Mouse (Mus musculus): ENCODE data around the gene Ndufa9.

- TF ChIP-seq POLR2A (IDR thresholded peaks at IDR 0.05; ENCODE audit: extremely low read depth, insufficient read depth, low read length) = no peak
- no peak for TF ChIP-seq CTCF (IDR thresholded peaks at IDR 0.05; ENCODE audit: extremely low read depth, insufficient read depth, low read length)
These were observed 33.7 kb downstream of the Ndufa9 start for GRCm38 (mm10) chr6:126815206-126815750.

All from cortical plate, adult 2 months (tissue).